ENCODE assay signal across 16 mouse cellular contexts in genomic region chr1:39393217-39393867, GRCm38 (mm10). TPM values are rescaled to one million over a fixed set of nuclear protein-coding genes. Genes with fewer than 3 reads are reported as not detected.
DNase-seq lines count a peak whose midpoint lies in the region; ATAC-seq and TF ChIP-seq lines count a peak whose summit lies in the region.
"Had no signal": no experiment of that assay in that cellular context is flagged by ENCODE, and none has a peak within 500 bp of the region (broad histone marks: within the 10 kb centered on the region; RNA-seq: fewer than 3 reads in every experiment).

No protein-coding gene starts in this region.

- 21% methylated on average over 8 of the region's 8 CpGs for WGBS in liver, embryonic 14.5 days (ENCODE audit: insufficient replicate concordance)

- peak; percentile 74 for TF ChIP-seq EP300 in liver, embryonic 14.5 days (IDR thresholded peaks at IDR 0.05; ENCODE audit: low read depth)

- H3K4me1 ChIP-seq in G1E (ENCODE audit: insufficient read depth, low read depth, low read length): peaks cover 78% of the 10 kb centered on the region
- peaks cover 23 to 42% of the 10 kb centered on the region in 2 experiments for H3K4me1 ChIP-seq in liver, embryonic 14.5 days (replicated peaks; ENCODE audit: control insufficient read depth in 2 of 2, insufficient read depth in 2 of 2, low read length in 1 of 2)
- H3K4me1 ChIP-seq: limb, embryonic 10.5 days had no signal

- peak; percentile 87 for ATAC-seq in G1E (ENCODE audit: extremely low read depth, insufficient number of reproducible peaks, low FRiP score, poor library complexity, severe bottlenecking)
- ATAC-seq in liver, embryonic 14.5 days (ENCODE audit: insufficient read depth): peak; percentile 79

- peaks cover 12% of the 10 kb centered on the region for H3K9me3 ChIP-seq in G1E (replicated peaks)
- H3K9me3 ChIP-seq in liver, embryonic 14.5 days (ENCODE audit: control insufficient read depth, low read length): no peaks in the 10 kb centered on the region
- H3K9me3 ChIP-seq: limb, embryonic 10.5 days had no signal

- peaks cover 80% of the 10 kb centered on the region for H3K36me3 ChIP-seq in G1E (replicated peaks)
- no peaks in the 10 kb centered on the region; the same call in 1 of the 2 replicates for H3K36me3 ChIP-seq in liver, embryonic 14.5 days (replicated peaks; ENCODE audit: control insufficient read depth, insufficient read depth, low read depth)
- H3K36me3 ChIP-seq: limb, embryonic 10.5 days had no signal

- peak overlapping the region; percentile 78 for H3K27ac ChIP-seq in gastrocnemius, adult 2 months
- peak overlapping the region; percentile 47 for H3K27ac ChIP-seq in liver, embryonic 14.5 days
- H3K27ac ChIP-seq: heart, embryonic 13.5 days; hindbrain, embryonic 14.5 days; limb, embryonic 10.5 days; midbrain, embryonic 10.5 days had no signal

- no peaks in the 10 kb centered on the region for H3K27me3 ChIP-seq in G1E (ENCODE audit: insufficient read depth, low read length)
- no peaks in the 10 kb centered on the region for H3K27me3 ChIP-seq in liver, embryonic 14.5 days (ENCODE audit: control insufficient read depth, insufficient read depth, low read length)
- H3K27me3 ChIP-seq: CH12.LX; heart, embryonic 13.5 days had no signal

- H3K4me3 ChIP-seq in gastrocnemius, adult 2 months: no peak overlapping the region
- peak overlapping the region; percentile 39; the same call in 1 of the 2 replicates for H3K4me3 ChIP-seq in G1E (ENCODE audit: low read depth, low read length)
- H3K4me3 ChIP-seq in liver, embryonic 14.5 days (ENCODE audit: insufficient read depth in 1 of 2, low read depth in 2 of 2, low read length in 2 of 2): no peak overlapping the region
- H3K4me3 ChIP-seq: heart, embryonic 13.5 days; limb, embryonic 10.5 days; midbrain, embryonic 10.5 days had no signal

- H3K9ac ChIP-seq in liver, embryonic 14.5 days (replicated peaks): peak overlapping the region; percentile 47; the same call in 1 of the 2 replicates
- H3K9ac ChIP-seq: heart, embryonic 13.5 days; hindbrain, embryonic 14.5 days had no signal

- TF ChIP-seq CTCF in gastrocnemius, adult 2 months (IDR thresholded peaks at IDR 0.05): no peak
- no peak for TF ChIP-seq CTCF in G1E (IDR thresholded peaks at IDR 0.05; ENCODE audit: low read depth, low read length)
- no peak for TF ChIP-seq CTCF in liver, embryonic 14.5 days (IDR thresholded peaks at IDR 0.05; ENCODE audit: low read depth)

- H3K4me2 ChIP-seq in liver, embryonic 14.5 days (ENCODE audit: low read depth): peak overlapping the region; percentile 44
- H3K4me2 ChIP-seq: heart, embryonic 13.5 days; hindbrain, embryonic 14.5 days had no signal

- no peak for DNase-seq in gastrocnemius, adult 2 months
- DNase-seq in gastrocnemius, postnatal 36 days: no peak
- peak; percentile 95 for DNase-seq in G1E (ENCODE audit: low spot score)
- peak; percentile 41 to 58 (median 48) for DNase-seq in liver, embryonic 14.5 days (ENCODE audit: low read depth in 3 of 3, low spot score in 3 of 3)
- DNase-seq in lung, postnatal 10 days: peak; percentile 32
- DNase-seq in thymus, postnatal 0 days (ENCODE audit: low spot score): no peak
- no peak for DNase-seq in thymus, adult 18-20 months
- DNase-seq in gastrocnemius, adult 18-20 months (ENCODE audit: low spot score): no peak
- DNase-seq: adrenal gland, adult 8-10 months; cerebellum, postnatal 14 days; right cerebral cortex, postnatal 14 days had no signal

- intact Hi-C loops in gastrocnemius, adult 2 months (cut with DNase I): loop anchor here (2.0 kb wide), 2 partner anchors 111 to 129 kb away; no protein-coding TSS in a partner anchor
- intact Hi-C loops in gastrocnemius, postnatal 36 days (cut with DNase I): loop anchor here (2.0 kb wide), 1 partner anchor 129 kb away; no protein-coding TSS in a partner anchor

RNA-seq across cellular contexts. Expression of gene Rpl31, which starts 25.7 kb away (rescaled TPM):
- 100 to 1,000 TPM; 512 to 578 TPM for total RNA-seq in gastrocnemius, adult 2 months (2021)
- total RNA-seq in gastrocnemius, postnatal 36 days (2021): 100 to 1,000 TPM; 430 to 527 TPM
- total RNA-seq in G1E (2014; fragmentation: Nextera tagmentation) (2,463 and 2,512 TPM in 2 replicates), G1E (2017) (739 and 825 TPM in 2 replicates)
- polyA plus RNA-seq in G1E (2012): 438 and 479 TPM in 2 replicates
- 523 and 947 TPM in 2 replicates for polyA plus RNA-seq in liver, embryonic 14.5 days (2012; rRNA removed)
- polyA plus RNA-seq in liver, embryonic 14.5 days (2014; fragmentation: Nextera tagmentation; extraction: Ambion mirVana): 541 and 573 TPM in 2 replicates
- polyA plus RNA-seq in thymus, postnatal 0 days (2015; fragmentation: Nextera tagmentation; extraction: Ambion mirVana): 740 and 743 TPM in 2 replicates
- total RNA-seq in gastrocnemius, adult 18-20 months (2021): 100 to 1,000 TPM; 594 to 605 TPM

Comparison
In these comparisons a context has a peak if more than half of its experiments do, and no peak if none do; other contexts are left out.
1. DNase-seq: peak in G1E (single experiment), liver, embryonic 14.5 days (3 of 3) and lung, postnatal 10 days (single experiment); none in gastrocnemius, adult 2 months (single experiment), gastrocnemius, postnatal 36 days (0 of 2), thymus, postnatal 0 days (single experiment), thymus, adult 18-20 months (0 of 2) and gastrocnemius, adult 18-20 months (single experiment).